Mouse (Mus musculus): ENCODE measurements around the gene Cux2. TPM values are rescaled to one million over a fixed set of nuclear protein-coding genes. Genes with fewer than 3 reads are reported as not detected.
A peak's percentile ranks its signal among the peaks of the same experiment; 100 is the strongest.

The Cux2 gene
- total and polyA plus RNA-seq, 3 experiments: 1.4 to 3.5 TPM; not detected in 1

- TF ChIP-seq NELFE (IDR thresholded peaks at IDR 0.05; ENCODE audit: low read depth, low read length): no peak
- DNase-seq (ENCODE audit: low read depth, low spot score): no peak
- H3K27me3 ChIP-seq (ENCODE audit: control insufficient read depth in 1 of 2, insufficient read depth in 2 of 2, low read length in 2 of 2): no peaks in the 10 kb centered on the region; a peak in 1 of 4 replicates
- no peaks in the 10 kb centered on the region for H3K9me3 ChIP-seq (replicated peaks; ENCODE audit: insufficient read depth, low read length)
- H3K4me1 ChIP-seq (ENCODE audit: control insufficient read depth in 1 of 2, insufficient read depth in 2 of 2, low read length in 2 of 2): no peaks in the 10 kb centered on the region
- H3K27ac ChIP-seq (ENCODE audit: control insufficient read depth, low read depth, low read length): no peak overlapping the region
- H3K4me3 ChIP-seq (ENCODE audit: control insufficient read depth in 1 of 2, insufficient read depth in 1 of 2, low read depth in 2 of 2, low read length in 2 of 2): no peak overlapping the region
- H3K36me3 ChIP-seq (ENCODE audit: control insufficient read depth in 1 of 2, insufficient read depth in 2 of 2, low read length in 2 of 2): peaks cover 0 to 2% of the 10 kb centered on the region in 2 experiments; a peak in 1 of 4 replicates
- no peak overlapping the region for H3K9ac ChIP-seq (ENCODE audit: control insufficient read depth, low read depth, low read length, poor library complexity, severe bottlenecking)
- H3K79me2 ChIP-seq (ENCODE audit: control insufficient read depth, insufficient read depth, low read length, poor library complexity): no peaks in the 10 kb centered on the region
These were observed 34.6 kb upstream of the Cux2 start for GRCm38 (mm10) chr5:122084470-122084869.

GRCm38 (mm10) chr5:122083282-122083681, 33.4 kb upstream of the Cux2 start:
- Histone ChIP-seq H3K4me1 (ENCODE audit: control insufficient read depth in 1 of 2, insufficient read depth in 2 of 2, low read length in 2 of 2) (no peaks in the 10 kb centered on the region), H3K79me2 (ENCODE audit: control insufficient read depth, insufficient read depth, low read length, poor library complexity) (no peaks in the 10 kb centered on the region), H3K9me3 (replicated peaks; ENCODE audit: insufficient read depth, low read length) (no peaks in the 10 kb centered on the region), H3K27ac (ENCODE audit: control insufficient read depth, low read depth, low read length) (no peak overlapping the region), H3K27me3 (ENCODE audit: control insufficient read depth in 1 of 2, insufficient read depth in 2 of 2, low read length in 2 of 2) (no peaks in the 10 kb centered on the region; a peak in 2 of 4 replicates), H3K4me3 (ENCODE audit: control insufficient read depth in 1 of 2, insufficient read depth in 1 of 2, low read depth in 2 of 2, low read length in 2 of 2) (no peak overlapping the region), H3K9ac (ENCODE audit: control insufficient read depth, low read depth, low read length, poor library complexity, severe bottlenecking) (no peak overlapping the region), H3K36me3 (ENCODE audit: control insufficient read depth in 1 of 2, insufficient read depth in 2 of 2, low read length in 2 of 2) (peaks cover 0 to 2% of the 10 kb centered on the region in 2 experiments; a peak in 1 of 4 replicates)
- TF ChIP-seq ZKSCAN1 (IDR thresholded peaks at IDR 0.05; ENCODE audit: low read depth, low read length): no peak
- peak; percentile 40; the same call in 1 of the 2 replicates for TF ChIP-seq ETS1 (IDR thresholded peaks at IDR 0.05; ENCODE audit: low read depth, low read length)
- DNase-seq (ENCODE audit: low read depth, low spot score): no peak

- TF ChIP-seq MEF2A (IDR thresholded peaks at IDR 0.05; ENCODE audit: extremely low read depth, insufficient replicate concordance, low read depth, low read length, poor library complexity, severe bottlenecking) (no peak), ZMIZ1 (IDR thresholded peaks at IDR 0.05; ENCODE audit: low read depth, low read length) (no peak)
- H3K9me3 ChIP-seq (replicated peaks; ENCODE audit: insufficient read depth, low read length): no peaks in the 10 kb centered on the region
- no peaks in the 10 kb centered on the region for H3K4me1 ChIP-seq (ENCODE audit: control insufficient read depth in 1 of 2, insufficient read depth in 2 of 2, low read length in 2 of 2)
- no peak for DNase-seq (ENCODE audit: low read depth, low spot score)
- no peak overlapping the region for H3K9ac ChIP-seq (ENCODE audit: control insufficient read depth, low read depth, low read length, poor library complexity, severe bottlenecking)
- H3K79me2 ChIP-seq (ENCODE audit: control insufficient read depth, insufficient read depth, low read length, poor library complexity): no peaks in the 10 kb centered on the region
- H3K27me3 ChIP-seq (ENCODE audit: control insufficient read depth in 1 of 2, insufficient read depth in 2 of 2, low read length in 2 of 2): no peaks in the 10 kb centered on the region; a peak in 1 of 4 replicates
- no peak overlapping the region for H3K4me3 ChIP-seq (ENCODE audit: control insufficient read depth in 1 of 2, insufficient read depth in 1 of 2, low read depth in 2 of 2, low read length in 2 of 2)
- H3K36me3 ChIP-seq (ENCODE audit: control insufficient read depth in 1 of 2, insufficient read depth in 2 of 2, low read length in 2 of 2): peaks cover 0 to 2% of the 10 kb centered on the region in 2 experiments; a peak in 1 of 4 replicates
- H3K27ac ChIP-seq (ENCODE audit: control insufficient read depth, low read depth, low read length): no peak overlapping the region
These were observed 31.6 kb upstream of the Cux2 start for GRCm38 (mm10) chr5:122081471-122081870.

- Histone ChIP-seq H3K4me1 (ENCODE audit: control insufficient read depth in 1 of 2, insufficient read depth in 2 of 2, low read length in 2 of 2) (no peaks in the 10 kb centered on the region), H3K27me3 (ENCODE audit: control insufficient read depth in 1 of 2, insufficient read depth in 2 of 2, low read length in 2 of 2) (no peaks in the 10 kb centered on the region; a peak in 1 of 4 replicates), H3K4me3 (ENCODE audit: control insufficient read depth in 1 of 2, insufficient read depth in 1 of 2, low read depth in 2 of 2, low read length in 2 of 2) (no peak overlapping the region), H3K79me2 (ENCODE audit: control insufficient read depth, insufficient read depth, low read length, poor library complexity) (no peaks in the 10 kb centered on the region), H3K27ac (ENCODE audit: control insufficient read depth, low read depth, low read length) (no peak overlapping the region), H3K36me3 (ENCODE audit: control insufficient read depth in 1 of 2, insufficient read depth in 2 of 2, low read length in 2 of 2) (peaks cover 0 to 2% of the 10 kb centered on the region in 2 experiments; a peak in 1 of 4 replicates), H3K9ac (ENCODE audit: control insufficient read depth, low read depth, low read length, poor library complexity, severe bottlenecking) (no peak overlapping the region), H3K9me3 (replicated peaks; ENCODE audit: insufficient read depth, low read length) (no peaks in the 10 kb centered on the region)
- TF ChIP-seq ZMIZ1 (IDR thresholded peaks at IDR 0.05; ENCODE audit: low read depth, low read length) (no peak), RAD21 (IDR thresholded peaks at IDR 0.05; ENCODE audit: low read depth, low read length) (no peak), BHLHE40 (IDR thresholded peaks at IDR 0.05; ENCODE audit: borderline replicate concordance, low read depth, low read length) (no peak), CTCF (IDR thresholded peaks at IDR 0.05 in 2 of 3, conservative IDR thresholded peaks at IDR 0.05 in 1 of 3; ENCODE audit: control insufficient read depth in 1 of 3, insufficient read depth in 1 of 3, low read depth in 2 of 3, low read length in 3 of 3, poor library complexity in 1 of 3, severe bottlenecking in 1 of 3) (no peak), JUND (IDR thresholded peaks at IDR 0.05; ENCODE audit: low read depth, low read length) (no peak), CHD1 (IDR thresholded peaks at IDR 0.05; ENCODE audit: low read depth, low read length) (no peak)
- no peak for DNase-seq (ENCODE audit: low read depth, low spot score)
These were observed 31.0 kb upstream of the Cux2 start for GRCm38 (mm10) chr5:122080930-122081329.
